Mouse (Mus musculus): ENCODE measurements around the gene Il1r1.

Gene Il1r1

GRCm38 (mm10) chr1:40321824-40322223 lies 96.9 kb downstream of the Il1r1 start:
- no peak for DNase-seq (ENCODE audit: low spot score)

DNA sequence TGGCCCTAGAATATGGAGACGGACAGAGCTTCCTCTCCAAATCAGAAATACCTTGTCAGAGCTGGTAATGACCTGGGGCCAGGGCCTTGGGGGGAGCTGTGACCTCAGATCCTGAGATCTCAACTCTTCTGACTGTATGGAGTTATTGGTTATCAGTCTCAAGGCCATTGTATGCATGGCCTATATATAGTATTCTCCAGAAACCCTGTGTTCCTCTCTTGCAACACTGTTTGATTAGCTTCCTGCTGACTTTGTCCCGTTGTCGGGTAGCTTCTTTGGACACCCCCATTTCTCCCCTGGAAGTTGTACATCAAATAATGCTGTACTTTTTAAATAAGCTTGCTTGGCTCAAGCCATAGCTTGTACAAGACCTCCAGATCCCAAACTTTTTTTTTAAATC lies 97.7 kb downstream of the Il1r1 start:
- DNase-seq (ENCODE audit: low spot score) = no peak

DNA sequence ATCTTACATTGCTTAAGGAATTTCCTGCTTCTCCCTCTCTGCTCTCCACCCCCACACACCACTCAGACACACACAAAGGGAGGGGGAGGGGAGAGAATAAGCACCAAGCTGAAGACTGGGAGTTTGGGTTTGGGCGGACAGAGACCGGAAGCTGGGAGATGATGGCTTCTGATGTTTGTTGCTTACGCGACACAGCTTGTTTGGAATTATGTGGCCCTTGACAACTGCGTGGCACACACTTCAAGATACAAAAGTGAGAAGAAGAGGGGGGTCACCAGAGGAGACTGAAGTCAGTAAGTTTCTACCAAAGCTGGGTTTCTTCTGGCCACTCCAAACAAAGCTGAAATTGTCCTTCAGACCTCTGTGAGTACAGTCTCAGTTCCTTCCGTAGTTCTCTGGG lies 99.6 kb downstream of the Il1r1 start, which contains the start of gene Il1rl2:
TSS of gene Il1rl2 (plus strand) at position 154 of the 400 bp plus-strand sequence.
- DNase-seq (ENCODE audit: low spot score) = no peak

DNA sequence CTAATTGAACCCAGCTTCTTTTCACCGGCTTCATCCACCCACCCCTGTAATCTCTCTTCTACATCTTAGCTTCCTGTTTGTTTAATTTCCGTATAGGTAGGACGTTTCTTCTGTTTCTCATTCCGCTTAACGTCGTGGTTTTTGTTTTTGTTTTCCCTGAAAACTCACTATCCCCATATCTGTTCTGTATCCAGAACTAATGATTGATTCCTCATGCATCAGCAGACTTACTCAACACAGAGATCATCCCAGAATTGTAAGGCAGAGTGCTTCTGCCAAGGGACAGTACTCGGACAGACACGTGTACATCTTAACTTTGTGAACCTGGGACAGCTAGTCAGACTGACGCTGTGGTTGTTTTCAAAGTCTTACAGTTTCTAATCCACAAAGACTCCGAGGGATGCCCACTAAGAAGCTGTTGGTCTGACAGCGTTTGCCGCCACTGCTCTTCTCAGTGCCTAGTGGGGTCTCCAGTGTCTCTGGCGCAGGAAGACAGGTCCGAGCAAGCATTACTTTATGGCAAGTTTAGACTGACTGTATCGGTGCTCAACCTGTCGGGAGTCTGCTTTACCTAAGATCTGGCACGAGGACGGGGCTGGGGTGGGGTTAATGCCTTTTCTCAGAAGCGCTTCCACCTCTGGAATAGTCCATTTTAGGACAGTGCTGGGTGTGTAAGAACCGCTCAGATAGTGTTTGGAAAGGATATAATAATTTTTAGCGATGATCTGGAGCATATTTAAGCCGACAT lies 100.2 kb downstream of the Il1r1 start:
- DNase-seq (ENCODE audit: low spot score) = no peak

DNA sequence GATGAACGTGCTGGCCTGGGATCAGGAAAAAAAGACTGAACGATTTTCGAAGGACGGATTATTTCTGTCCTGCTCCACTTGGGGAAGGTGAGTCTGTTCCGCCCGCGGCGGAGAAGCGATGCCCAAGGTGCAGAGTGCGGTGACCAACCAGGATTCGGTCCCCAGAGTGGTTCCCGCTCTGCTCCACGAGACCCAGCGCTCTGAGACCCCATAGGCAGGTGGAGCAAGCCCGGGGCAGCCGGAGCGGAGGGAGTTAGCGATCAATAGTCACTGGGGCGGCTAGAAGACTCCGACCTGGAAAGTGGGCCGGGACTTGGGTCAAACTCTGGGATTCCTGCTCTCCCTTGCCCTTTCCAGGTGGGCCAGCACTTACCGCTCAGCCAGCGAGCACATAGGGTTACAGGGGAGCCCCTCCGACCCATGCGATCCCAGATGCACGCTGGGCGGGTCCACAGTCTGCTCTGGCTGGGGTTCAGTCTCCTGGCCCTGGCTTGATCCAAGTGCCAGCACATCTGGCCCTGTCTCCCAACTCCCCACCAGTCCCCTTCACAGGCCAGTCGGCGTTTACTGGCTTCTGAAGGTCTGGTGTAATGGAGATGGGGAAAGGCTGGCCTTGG lies 100.9 kb downstream of the Il1r1 start:
- DNase-seq (ENCODE audit: low spot score) = no peak

- no peak for DNase-seq (ENCODE audit: low spot score)
Observed at GRCm38 (mm10) chr1:40327604-40328003, 102.7 kb downstream of the Il1r1 start.

DNA sequence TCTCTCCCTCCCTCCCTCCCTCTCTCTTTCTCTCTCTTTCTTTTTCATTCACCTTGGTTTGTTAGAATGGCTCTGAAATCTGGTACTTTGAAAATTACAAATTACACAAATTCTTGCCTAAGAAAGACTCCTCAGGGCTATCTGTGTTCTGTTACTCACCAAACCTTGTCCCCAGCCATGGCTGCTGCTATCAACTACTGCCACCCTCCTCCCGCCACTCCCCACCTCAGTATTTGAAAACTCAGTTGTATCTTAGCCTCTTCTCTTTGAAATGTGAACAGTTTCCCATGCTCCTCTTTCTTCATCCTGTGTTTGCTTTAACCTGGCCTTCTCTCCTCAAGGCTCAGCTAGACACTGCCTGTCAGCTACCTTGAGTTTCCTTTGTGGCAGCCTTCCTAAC lies 104.6 kb downstream of the Il1r1 start:
- no peak for DNase-seq (ENCODE audit: low spot score)

DNA sequence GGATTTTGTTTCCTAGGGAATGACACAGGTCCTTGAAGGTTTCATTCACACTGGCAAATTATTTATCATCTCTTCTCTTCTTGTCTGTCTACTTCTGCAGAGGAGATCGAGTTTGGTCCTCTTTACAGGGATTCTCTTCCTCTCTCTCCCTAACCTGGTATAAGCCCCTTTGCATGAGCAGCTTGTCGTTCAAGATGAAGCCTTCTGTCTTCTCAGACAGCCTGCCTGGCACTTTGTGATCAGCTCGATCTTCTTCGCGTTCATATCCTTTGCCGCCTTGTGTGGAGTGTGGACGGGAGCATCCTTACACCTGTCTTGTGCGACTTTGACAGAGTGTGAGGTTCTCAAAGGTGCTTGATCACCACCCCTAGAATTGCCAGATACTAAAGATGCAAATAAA lies 105.3 kb downstream of the Il1r1 start:
- DNase-seq (ENCODE audit: low spot score) = no peak

- no peak for DNase-seq (ENCODE audit: low spot score)
Observed at GRCm38 (mm10) chr1:40339346-40339745, 114.5 kb downstream of the Il1r1 start.

DNA sequence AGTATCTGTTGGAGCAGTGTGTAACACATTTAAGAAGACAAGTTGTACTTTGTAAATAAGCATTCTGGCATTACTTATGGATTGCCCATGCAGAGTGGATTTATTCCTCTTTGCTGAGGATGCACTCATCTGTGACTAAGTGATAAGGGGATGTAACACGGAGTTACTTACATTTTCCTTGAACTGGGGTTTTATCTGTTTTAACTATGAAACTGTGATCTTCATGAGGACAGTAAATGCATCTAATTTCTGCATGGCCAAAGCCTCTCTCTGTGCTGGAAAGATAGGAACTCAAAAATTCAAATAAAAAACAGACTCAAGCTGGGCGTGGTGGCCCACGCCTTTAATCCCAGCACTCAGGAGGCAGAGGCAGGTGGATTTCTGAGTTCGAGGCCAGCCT lies 115.2 kb downstream of the Il1r1 start:
- no peak for DNase-seq (ENCODE audit: low spot score)

DNA sequence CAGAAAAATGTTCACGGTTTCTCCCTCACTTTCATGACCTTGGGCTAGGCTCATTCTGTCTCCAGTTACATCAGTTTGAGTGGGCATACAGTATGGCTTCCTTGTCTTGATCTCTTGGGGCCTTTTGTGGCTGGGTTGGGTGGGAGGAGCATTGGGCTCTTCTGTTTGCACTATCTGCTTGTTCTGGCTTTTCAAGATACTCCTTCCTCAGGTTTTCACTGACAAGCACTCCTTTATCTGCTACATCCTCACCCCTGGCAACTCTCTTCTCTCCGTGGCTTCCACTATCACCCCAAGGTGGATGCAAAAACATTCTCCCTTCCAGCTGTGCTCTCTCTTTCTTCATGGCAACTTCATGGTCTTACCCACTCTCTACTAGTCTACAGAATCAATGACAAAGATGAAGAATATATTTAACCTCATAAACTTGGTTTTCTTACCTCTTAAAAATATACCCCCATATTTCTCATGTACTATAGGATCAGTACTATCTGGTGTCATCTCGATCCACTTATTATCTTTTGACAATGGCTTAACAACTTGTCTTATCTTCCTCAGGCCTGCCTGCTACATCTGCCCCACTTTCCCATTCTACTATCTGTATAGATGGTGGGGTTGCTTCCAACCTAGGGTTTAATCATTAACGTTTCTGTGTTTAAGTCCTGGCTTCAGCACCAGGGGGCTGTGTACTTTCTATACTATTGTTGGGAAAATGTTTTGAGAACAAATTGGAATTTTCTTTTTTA lies 127.5 kb downstream of the Il1r1 start:
- no peak for DNase-seq (ENCODE audit: low spot score)

GRCm38 (mm10) chr1:40352904-40353286 lies 128.0 kb downstream of the Il1r1 start:
- no peak for DNase-seq (ENCODE audit: low spot score)

DNA sequence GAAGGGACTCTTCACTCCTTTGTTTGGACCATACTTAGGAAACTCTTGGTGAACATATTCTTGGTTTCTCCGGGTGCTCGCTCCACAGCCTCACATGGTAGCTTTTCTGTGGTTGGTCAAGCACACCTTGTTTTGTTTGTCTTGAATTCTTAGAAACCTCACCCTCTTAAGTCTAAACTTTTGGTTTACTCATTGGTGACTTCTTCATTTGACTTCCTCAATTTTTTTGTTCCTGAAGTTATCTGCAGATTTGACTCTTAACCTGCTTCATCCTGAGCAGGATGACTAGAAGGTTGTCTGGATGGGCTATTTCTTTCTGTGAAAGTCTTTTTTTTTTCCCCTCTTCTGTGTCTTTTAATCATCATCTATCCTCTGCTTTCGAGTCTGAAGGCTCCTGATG lies 129.8 kb downstream of the Il1r1 start:
- no peak for DNase-seq (ENCODE audit: low spot score)

GRCm38 (mm10) chr1:40355431-40355843 lies 130.6 kb downstream of the Il1r1 start:
- DNase-seq (ENCODE audit: low spot score) = no peak

GRCm38 (mm10) chr1:40355904-40356521 lies 131.1 kb downstream of the Il1r1 start:
- DNase-seq (ENCODE audit: low spot score) = no peak

GRCm38 (mm10) chr1:40357921-40358320 lies 133.0 kb downstream of the Il1r1 start:
- DNase-seq (ENCODE audit: low spot score) = no peak

GRCm38 (mm10) chr1:40358351-40358750 lies 133.5 kb downstream of the Il1r1 start:
- DNase-seq (ENCODE audit: low spot score) = no peak

- no peak for DNase-seq (ENCODE audit: low spot score)
Observed at GRCm38 (mm10) chr1:40358771-40359181, 133.9 kb downstream of the Il1r1 start.

DNA sequence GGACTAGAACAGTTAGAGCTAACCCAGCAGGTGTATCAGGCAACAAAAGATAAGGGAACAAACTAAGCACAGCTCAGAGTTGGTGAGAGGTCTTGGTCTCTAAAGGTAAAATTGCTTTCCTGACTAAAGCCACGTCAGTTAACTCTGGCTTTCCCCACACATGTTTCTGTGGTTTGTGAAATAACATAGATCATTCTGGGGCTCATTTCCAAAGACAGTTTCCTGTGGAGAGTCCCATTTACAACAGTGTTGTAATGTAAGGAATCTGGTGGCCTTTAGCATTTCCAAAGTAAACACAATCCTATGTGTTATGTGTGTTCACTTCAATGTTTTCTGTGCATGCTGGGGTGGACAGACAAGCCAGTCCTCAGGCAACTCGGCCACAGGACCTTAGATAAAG lies 134.9 kb downstream of the Il1r1 start:
- DNase-seq (ENCODE audit: low spot score) = no peak

DNA sequence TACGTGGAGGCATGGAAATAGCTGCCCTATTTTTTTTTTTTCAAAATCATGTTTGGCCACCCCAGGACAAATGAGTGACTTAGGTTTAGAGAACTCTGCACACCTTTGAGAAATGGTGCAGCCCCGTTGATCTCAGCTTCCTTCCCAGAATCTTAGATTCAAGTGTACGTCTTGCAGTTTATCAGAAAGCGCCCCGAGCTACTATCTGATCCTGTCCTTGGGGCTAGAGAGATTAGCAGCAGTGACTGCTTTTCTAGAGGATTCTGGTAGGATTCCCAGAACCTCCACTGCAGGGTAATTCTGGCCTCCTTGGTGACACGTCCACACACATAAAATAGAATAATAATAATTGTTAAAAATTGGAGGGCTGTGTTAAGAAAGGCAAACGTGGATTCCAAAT lies 136.1 kb downstream of the Il1r1 start:
- DNase-seq (ENCODE audit: low spot score) = no peak

GRCm38 (mm10) chr1:40361596-40361995 lies 136.7 kb downstream of the Il1r1 start:
- DNase-seq (ENCODE audit: low spot score) = no peak

GRCm38 (mm10) chr1:40362784-40363183 lies 137.9 kb downstream of the Il1r1 start:
- DNase-seq (ENCODE audit: low spot score) = no peak

Data from ovary, adult 18-20 months (tissue).